Mouse (Mus musculus): ENCODE data around the gene Frmd6. TPM values are rescaled to one million over a fixed set of nuclear protein-coding genes. Genes with fewer than 3 reads are reported as not detected.
A peak's percentile ranks its signal among the peaks of the same experiment; 100 is the strongest.

Frmd6 gene
- total and polyA plus RNA-seq, 3 experiments: 2.5 to 4.5 (median 3.5) TPM

DNA sequence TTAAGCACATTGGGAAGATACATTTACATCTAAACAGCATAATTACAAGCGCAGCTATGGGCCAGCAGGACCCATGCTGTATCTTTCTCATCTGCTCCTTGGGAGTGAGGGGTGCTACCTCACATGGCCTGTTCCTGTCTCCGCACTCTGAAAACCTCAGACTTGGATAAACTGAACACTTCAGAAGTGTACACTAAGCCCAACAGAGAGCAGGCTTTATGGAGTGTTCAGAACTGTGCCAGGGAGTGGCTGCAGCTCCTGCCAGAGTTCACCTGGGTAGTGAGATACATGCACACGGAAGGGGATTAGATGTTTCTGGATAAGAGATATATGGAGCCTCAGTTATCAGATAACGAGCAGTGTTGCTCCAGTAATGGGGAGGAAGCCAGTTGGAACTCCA, 8.7 kb downstream of the Frmd6 start:
- in situ Hi-C loops (cut with MboI; ENCODE audit: low pct_ligation_motif_present, low pct_unique_long_range_greater_than_20kb, low sequenced_read_pairs): no loop called here
- no peak overlapping the region for H3K4me2 ChIP-seq (ENCODE audit: insufficient read depth, low read depth, poor library complexity, severe bottlenecking)
- H3K27ac ChIP-seq (ENCODE audit: insufficient read depth, low read depth): no peak overlapping the region
- no peaks in the 10 kb centered on the region for H3K36me3 ChIP-seq (replicated peaks in 1 of 2; ENCODE audit: control insufficient read depth in 1 of 2, insufficient read depth in 1 of 2, low read length in 1 of 2)
- TF ChIP-seq E2F4 (IDR thresholded peaks at IDR 0.05; ENCODE audit: insufficient replicate concordance, low read depth, low read length): no peak
- no peak for TF ChIP-seq JUN (IDR thresholded peaks at IDR 0.05; ENCODE audit: insufficient read depth, low read depth, low read length)
- no peak for TF ChIP-seq SMC3 (IDR thresholded peaks at IDR 0.05; ENCODE audit: low read depth, low read length)
- no peak for TF ChIP-seq USF2 (conservative IDR thresholded peaks at IDR 0.05; ENCODE audit: low read depth, low read length)
- TF ChIP-seq SIN3A (IDR thresholded peaks at IDR 0.05; ENCODE audit: low read length): no peak
- no peak for TF ChIP-seq ZKSCAN1 (IDR thresholded peaks at IDR 0.05; ENCODE audit: borderline replicate concordance, low read depth, low read length)
- H3K4me1 ChIP-seq (ENCODE audit: control insufficient read depth in 1 of 2, insufficient read depth in 2 of 2): peaks cover 10 to 47% of the 10 kb centered on the region in 2 experiments
- DNase-seq (ENCODE audit: extremely low read depth): no peak
- no peaks in the 10 kb centered on the region for H3K79me2 ChIP-seq (replicated peaks; ENCODE audit: control insufficient read depth, extremely low read depth, insufficient read depth, poor library complexity, severe bottlenecking)
- no peak overlapping the region for H3K9ac ChIP-seq (ENCODE audit: insufficient read depth, low read depth)
- no peaks in the 10 kb centered on the region for H3K27me3 ChIP-seq (replicated peaks)
- H3K9me3 ChIP-seq (replicated peaks; ENCODE audit: low read length): no peaks in the 10 kb centered on the region
- dilution Hi-C loops (cut with MboI; ENCODE audit: extremely low pct_ligation_motif_present, extremely low pct_unique_long_range_greater_than_20kb, low sequenced_read_pairs): no loop called here
- no peak overlapping the region for H3K4me3 ChIP-seq (replicated peaks in 1 of 3; ENCODE audit: low read depth in 2 of 3, low read length in 2 of 3, poor library complexity in 1 of 3)

DNA sequence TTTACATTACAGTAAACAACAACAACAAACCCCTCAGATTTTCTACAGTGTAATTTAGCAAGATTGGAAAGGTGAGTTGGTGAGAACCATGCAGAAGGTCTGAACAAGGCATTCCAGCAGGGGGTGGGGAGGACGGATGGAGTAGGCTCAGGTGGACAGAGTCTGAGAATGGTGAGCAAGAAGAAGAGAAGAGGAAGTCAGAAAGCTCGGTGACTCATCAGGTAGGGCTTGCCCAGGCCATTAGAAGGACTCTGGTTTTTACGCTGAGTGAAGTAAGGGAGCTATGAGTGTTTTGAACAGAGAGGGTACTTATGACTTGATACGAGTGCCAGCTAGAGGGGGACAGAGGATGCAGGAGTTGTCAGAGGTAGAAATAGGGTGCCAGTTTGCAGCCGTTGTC, 9.7 kb downstream of the Frmd6 start:
- dilution Hi-C loops (cut with MboI; ENCODE audit: extremely low pct_ligation_motif_present, extremely low pct_unique_long_range_greater_than_20kb, low sequenced_read_pairs) (no loop called here), in situ Hi-C loops (cut with MboI; ENCODE audit: low pct_ligation_motif_present, low pct_unique_long_range_greater_than_20kb, low sequenced_read_pairs) (no loop called here)
- DNase-seq (ENCODE audit: extremely low read depth): peak; percentile 40
- no peak overlapping the region for H3K4me3 ChIP-seq (replicated peaks in 1 of 3; ENCODE audit: low read depth in 2 of 3, low read length in 2 of 3, poor library complexity in 1 of 3)
- H3K4me1 ChIP-seq (ENCODE audit: control insufficient read depth in 1 of 2, insufficient read depth in 2 of 2): peaks cover 10 to 38% of the 10 kb centered on the region in 2 experiments
- no peak overlapping the region for H3K9ac ChIP-seq (ENCODE audit: insufficient read depth, low read depth)
- H3K27ac ChIP-seq (ENCODE audit: insufficient read depth, low read depth): no peak overlapping the region
- H3K4me2 ChIP-seq (ENCODE audit: insufficient read depth, low read depth, poor library complexity, severe bottlenecking): peak overlapping the region; percentile 59; the same call in 1 of the 2 replicates
- H3K36me3 ChIP-seq (replicated peaks in 1 of 2; ENCODE audit: control insufficient read depth in 1 of 2, insufficient read depth in 1 of 2, low read length in 1 of 2): no peaks in the 10 kb centered on the region
- TF ChIP-seq IRF4 (IDR thresholded peaks at IDR 0.05; ENCODE audit: low read depth, low read length) (peak; percentile 63), ELF1 (IDR thresholded peaks at IDR 0.05; ENCODE audit: low read depth, low read length) (peak; percentile 20; the same call in 1 of the 2 replicates), EP300 (IDR thresholded peaks at IDR 0.05; ENCODE audit: low read length) (peak; percentile 59), JUND (conservative IDR thresholded peaks at IDR 0.05; ENCODE audit: low read depth, low read length) (peak; percentile 47; the same call in 1 of the 2 replicates), E2F4 (IDR thresholded peaks at IDR 0.05; ENCODE audit: insufficient replicate concordance, low read depth, low read length) (no peak), JUN (IDR thresholded peaks at IDR 0.05; ENCODE audit: insufficient read depth, low read depth, low read length) (peak; percentile 47)
- no peaks in the 10 kb centered on the region for H3K79me2 ChIP-seq (replicated peaks; ENCODE audit: control insufficient read depth, extremely low read depth, insufficient read depth, poor library complexity, severe bottlenecking)
- H3K9me3 ChIP-seq (replicated peaks; ENCODE audit: low read length): no peaks in the 10 kb centered on the region
- H3K27me3 ChIP-seq (replicated peaks): no peaks in the 10 kb centered on the region

DNA sequence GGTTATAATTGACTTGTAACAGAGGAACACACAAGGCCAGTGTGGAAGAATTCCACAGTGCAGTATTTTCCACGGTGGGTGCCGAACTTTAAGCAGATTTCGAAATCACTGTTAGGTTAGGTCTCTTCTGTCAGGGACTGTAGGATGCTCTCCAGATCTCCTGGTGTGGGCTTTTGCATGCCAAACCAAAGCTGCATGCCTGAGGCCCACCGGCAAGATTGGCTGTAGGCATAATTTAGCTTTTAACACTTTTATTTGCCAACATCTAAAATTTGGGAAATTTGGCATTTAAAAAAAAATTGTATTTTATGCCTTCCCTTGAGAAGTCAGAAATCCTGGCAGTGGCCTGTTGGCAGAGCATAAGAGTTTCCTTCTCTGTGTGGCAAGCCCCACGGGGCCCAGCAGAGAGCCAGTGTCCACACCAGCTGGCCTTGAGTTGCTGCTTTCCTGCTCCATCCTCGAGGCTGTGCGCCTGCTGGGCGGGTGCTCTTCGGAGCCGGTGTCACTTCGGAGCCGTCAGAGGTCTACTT, 12.5 kb downstream of the Frmd6 start:
- no peak overlapping the region for H3K4me3 ChIP-seq (replicated peaks in 1 of 3; ENCODE audit: low read depth in 2 of 3, low read length in 2 of 3, poor library complexity in 1 of 3)
- dilution Hi-C loops (cut with MboI; ENCODE audit: extremely low pct_ligation_motif_present, extremely low pct_unique_long_range_greater_than_20kb, low sequenced_read_pairs): no loop called here
- TF ChIP-seq SIN3A (IDR thresholded peaks at IDR 0.05; ENCODE audit: low read length): no peak
- TF ChIP-seq JUN (IDR thresholded peaks at IDR 0.05; ENCODE audit: insufficient read depth, low read depth, low read length): no peak
- no peak for TF ChIP-seq PAX5 (IDR thresholded peaks at IDR 0.05; ENCODE audit: low read length)
- TF ChIP-seq SMC3 (IDR thresholded peaks at IDR 0.05; ENCODE audit: low read depth, low read length): no peak
- no peak for TF ChIP-seq USF2 (conservative IDR thresholded peaks at IDR 0.05; ENCODE audit: low read depth, low read length)
- no peak for TF ChIP-seq BHLHE40 (IDR thresholded peaks at IDR 0.05; ENCODE audit: low read depth, low read length)
- TF ChIP-seq CHD2 (IDR thresholded peaks at IDR 0.05; ENCODE audit: low read length): no peak
- no peak for TF ChIP-seq TCF12 (IDR thresholded peaks at IDR 0.05; ENCODE audit: low read depth, low read length)
- TF ChIP-seq USF1 (IDR thresholded peaks at IDR 0.05; ENCODE audit: low read depth, low read length): no peak
- TF ChIP-seq HCFC1 (IDR thresholded peaks at IDR 0.05; ENCODE audit: low read depth, low read length): no peak
- no peak for TF ChIP-seq MAX (IDR thresholded peaks at IDR 0.05; ENCODE audit: low read length)
- no peak for TF ChIP-seq POLR2AphosphoS2 (IDR thresholded peaks at IDR 0.05; ENCODE audit: low read depth, low read length)
- no peak for TF ChIP-seq ETS1 (conservative IDR thresholded peaks at IDR 0.05; ENCODE audit: low read depth, low read length)
- TF ChIP-seq ZMIZ1 (IDR thresholded peaks at IDR 0.05; ENCODE audit: low read depth, low read length): no peak
- no peak for TF ChIP-seq GABPA (IDR thresholded peaks at IDR 0.05; ENCODE audit: insufficient replicate concordance, low read depth, low read length)
- TF ChIP-seq JUND (conservative IDR thresholded peaks at IDR 0.05; ENCODE audit: low read depth, low read length): no peak
- no peak for TF ChIP-seq NRF1 (IDR thresholded peaks at IDR 0.05; ENCODE audit: low read depth, low read length)
- TF ChIP-seq ZNF384 (IDR thresholded peaks at IDR 0.05; ENCODE audit: low read depth, low read length): no peak
- no peak for TF ChIP-seq IRF4 (IDR thresholded peaks at IDR 0.05; ENCODE audit: low read depth, low read length)
- H3K36me3 ChIP-seq (replicated peaks in 1 of 2; ENCODE audit: control insufficient read depth in 1 of 2, insufficient read depth in 1 of 2, low read length in 1 of 2): no peaks in the 10 kb centered on the region
- no peak for DNase-seq (ENCODE audit: extremely low read depth)
- H3K27ac ChIP-seq (ENCODE audit: insufficient read depth, low read depth): no peak overlapping the region
- H3K27me3 ChIP-seq (replicated peaks): no peaks in the 10 kb centered on the region
- H3K4me1 ChIP-seq (ENCODE audit: control insufficient read depth in 1 of 2, insufficient read depth in 2 of 2): peaks cover 0 to 14% of the 10 kb centered on the region in 2 experiments; a peak in 2 of 4 replicates
- H3K4me2 ChIP-seq (ENCODE audit: insufficient read depth, low read depth, poor library complexity, severe bottlenecking): no peak overlapping the region
- no peak overlapping the region for H3K9ac ChIP-seq (ENCODE audit: insufficient read depth, low read depth)
- H3K9me3 ChIP-seq (replicated peaks; ENCODE audit: low read length): no peaks in the 10 kb centered on the region
- in situ Hi-C loops (cut with MboI; ENCODE audit: low pct_ligation_motif_present, low pct_unique_long_range_greater_than_20kb, low sequenced_read_pairs): no loop called here
- no peaks in the 10 kb centered on the region for H3K79me2 ChIP-seq (replicated peaks; ENCODE audit: control insufficient read depth, extremely low read depth, insufficient read depth, poor library complexity, severe bottlenecking)
